Mouse (Mus musculus): ENCODE results near the gene Synj2. TPM values are rescaled to one million over a fixed set of nuclear protein-coding genes. Genes with fewer than 3 reads are reported as not detected.

Synj2 gene
- polyA plus RNA-seq, 1 experiment: 7.6 TPM

GRCm38 (mm10) chr17:6007101-6007780, 66.2 kb downstream of the Synj2 start:
- no peak for TF ChIP-seq EP300 (IDR thresholded peaks at IDR 0.05; ENCODE audit: insufficient read depth, low read depth, low read length)
- TF ChIP-seq POLR2A (IDR thresholded peaks at IDR 0.05; ENCODE audit: insufficient read depth, low read length): no peak
- no peak for TF ChIP-seq CTCF (IDR thresholded peaks at IDR 0.05; ENCODE audit: low read depth, low read length)
- no peaks in the 10 kb centered on the region for H3K27me3 ChIP-seq (ENCODE audit: control insufficient read depth, insufficient read depth, low read length, poor library complexity, severe bottlenecking)
- H3K4me3 ChIP-seq (ENCODE audit: low read depth, low read length): no peak overlapping the region

GRCm38 (mm10) chr17:6007902-6008301, 66.8 kb downstream of the Synj2 start:
- Histone ChIP-seq H3K36me3 (ENCODE audit: control insufficient read depth, insufficient read depth, low read length, poor library complexity, severe bottlenecking) (no peaks in the 10 kb centered on the region), H3K4me1 (ENCODE audit: control insufficient read depth, insufficient read depth, low read length) (no peaks in the 10 kb centered on the region), H3K27me3 (ENCODE audit: control insufficient read depth, insufficient read depth, low read length, poor library complexity, severe bottlenecking) (no peaks in the 10 kb centered on the region), H3K9me3 (replicated peaks; ENCODE audit: control insufficient read depth, insufficient read depth, low read length, poor library complexity, severe bottlenecking) (no peaks in the 10 kb centered on the region), H3K4me3 (ENCODE audit: low read depth, low read length) (no peak overlapping the region), H3K9ac (ENCODE audit: low read depth, poor library complexity, severe bottlenecking) (no peak overlapping the region), H3K27ac (ENCODE audit: insufficient read depth, low read length) (no peak overlapping the region)
- TF ChIP-seq POLR2A (IDR thresholded peaks at IDR 0.05; ENCODE audit: insufficient read depth, low read length) (no peak), CTCF (IDR thresholded peaks at IDR 0.05; ENCODE audit: low read depth, low read length) (no peak)

More at GRCm38 (mm10) chr17:6007101-6007780, 66.2 kb downstream of the Synj2 start:
- no peaks in the 10 kb centered on the region for H3K4me1 ChIP-seq (ENCODE audit: control insufficient read depth, insufficient read depth, low read length)
- no peaks in the 10 kb centered on the region for H3K36me3 ChIP-seq (ENCODE audit: control insufficient read depth, insufficient read depth, low read length, poor library complexity, severe bottlenecking)
- H3K9ac ChIP-seq (ENCODE audit: low read depth, poor library complexity, severe bottlenecking): no peak overlapping the region
- no peaks in the 10 kb centered on the region for H3K9me3 ChIP-seq (replicated peaks; ENCODE audit: control insufficient read depth, insufficient read depth, low read length, poor library complexity, severe bottlenecking)
- H3K27ac ChIP-seq (ENCODE audit: insufficient read depth, low read length): no peak overlapping the region

GRCm38 (mm10) chr17:6008590-6008989, 67.5 kb downstream of the Synj2 start:
- TF ChIP-seq POLR2A (IDR thresholded peaks at IDR 0.05; ENCODE audit: insufficient read depth, low read length) (no peak), EP300 (IDR thresholded peaks at IDR 0.05; ENCODE audit: insufficient read depth, low read depth, low read length) (no peak), CTCF (IDR thresholded peaks at IDR 0.05; ENCODE audit: low read depth, low read length) (no peak)
- no peak overlapping the region for H3K4me3 ChIP-seq (ENCODE audit: low read depth, low read length)
- H3K27ac ChIP-seq (ENCODE audit: insufficient read depth, low read length): no peak overlapping the region
- no peaks in the 10 kb centered on the region for H3K36me3 ChIP-seq (ENCODE audit: control insufficient read depth, insufficient read depth, low read length, poor library complexity, severe bottlenecking)
- no peaks in the 10 kb centered on the region for H3K27me3 ChIP-seq (ENCODE audit: control insufficient read depth, insufficient read depth, low read length, poor library complexity, severe bottlenecking)
- no peaks in the 10 kb centered on the region for H3K4me1 ChIP-seq (ENCODE audit: control insufficient read depth, insufficient read depth, low read length)
- no peak overlapping the region for H3K9ac ChIP-seq (ENCODE audit: low read depth, poor library complexity, severe bottlenecking)
- no peaks in the 10 kb centered on the region for H3K9me3 ChIP-seq (replicated peaks; ENCODE audit: control insufficient read depth, insufficient read depth, low read length, poor library complexity, severe bottlenecking)

GRCm38 (mm10) chr17:6009606-6010005, 68.5 kb downstream of the Synj2 start:
- TF ChIP-seq EP300 (IDR thresholded peaks at IDR 0.05; ENCODE audit: insufficient read depth, low read depth, low read length): no peak
- TF ChIP-seq CTCF (IDR thresholded peaks at IDR 0.05; ENCODE audit: low read depth, low read length): no peak
- TF ChIP-seq POLR2A (IDR thresholded peaks at IDR 0.05; ENCODE audit: insufficient read depth, low read length): no peak
- Histone ChIP-seq H3K9me3 (replicated peaks; ENCODE audit: control insufficient read depth, insufficient read depth, low read length, poor library complexity, severe bottlenecking) (no peaks in the 10 kb centered on the region), H3K27me3 (ENCODE audit: control insufficient read depth, insufficient read depth, low read length, poor library complexity, severe bottlenecking) (no peaks in the 10 kb centered on the region), H3K27ac (ENCODE audit: insufficient read depth, low read length) (no peak overlapping the region), H3K4me3 (ENCODE audit: low read depth, low read length) (no peak overlapping the region), H3K9ac (ENCODE audit: low read depth, poor library complexity, severe bottlenecking) (no peak overlapping the region), H3K4me1 (ENCODE audit: control insufficient read depth, insufficient read depth, low read length) (no peaks in the 10 kb centered on the region), H3K36me3 (ENCODE audit: control insufficient read depth, insufficient read depth, low read length, poor library complexity, severe bottlenecking) (no peaks in the 10 kb centered on the region)

- no peaks in the 10 kb centered on the region for H3K27me3 ChIP-seq (ENCODE audit: control insufficient read depth, insufficient read depth, low read length, poor library complexity, severe bottlenecking)
These were observed 72.0 kb downstream of the Synj2 start for GRCm38 (mm10) chr17:6013079-6013478.

GRCm38 (mm10) chr17:6014985-6015384, 73.9 kb downstream of the Synj2 start:
- TF ChIP-seq EP300 (IDR thresholded peaks at IDR 0.05; ENCODE audit: insufficient read depth, low read depth, low read length): no peak
- TF ChIP-seq CTCF (IDR thresholded peaks at IDR 0.05; ENCODE audit: low read depth, low read length): no peak
- TF ChIP-seq POLR2A (IDR thresholded peaks at IDR 0.05; ENCODE audit: insufficient read depth, low read length): no peak

More at GRCm38 (mm10) chr17:6013079-6013478, 72.0 kb downstream of the Synj2 start:
- TF ChIP-seq EP300 (IDR thresholded peaks at IDR 0.05; ENCODE audit: insufficient read depth, low read depth, low read length): no peak
- no peak for TF ChIP-seq CTCF (IDR thresholded peaks at IDR 0.05; ENCODE audit: low read depth, low read length)
- TF ChIP-seq POLR2A (IDR thresholded peaks at IDR 0.05; ENCODE audit: insufficient read depth, low read length): no peak
- no peaks in the 10 kb centered on the region for H3K9me3 ChIP-seq (replicated peaks; ENCODE audit: control insufficient read depth, insufficient read depth, low read length, poor library complexity, severe bottlenecking)
- no peak overlapping the region for H3K9ac ChIP-seq (ENCODE audit: low read depth, poor library complexity, severe bottlenecking)
- no peaks in the 10 kb centered on the region for H3K36me3 ChIP-seq (ENCODE audit: control insufficient read depth, insufficient read depth, low read length, poor library complexity, severe bottlenecking)
- no peaks in the 10 kb centered on the region for H3K4me1 ChIP-seq (ENCODE audit: control insufficient read depth, insufficient read depth, low read length)
- no peak overlapping the region for H3K4me3 ChIP-seq (ENCODE audit: low read depth, low read length)
- H3K27ac ChIP-seq (ENCODE audit: insufficient read depth, low read length): no peak overlapping the region

More at GRCm38 (mm10) chr17:6014985-6015384, 73.9 kb downstream of the Synj2 start:
- Histone ChIP-seq H3K27ac (ENCODE audit: insufficient read depth, low read length) (no peak overlapping the region), H3K4me1 (ENCODE audit: control insufficient read depth, insufficient read depth, low read length) (no peaks in the 10 kb centered on the region), H3K9me3 (replicated peaks; ENCODE audit: control insufficient read depth, insufficient read depth, low read length, poor library complexity, severe bottlenecking) (no peaks in the 10 kb centered on the region), H3K27me3 (ENCODE audit: control insufficient read depth, insufficient read depth, low read length, poor library complexity, severe bottlenecking) (no peaks in the 10 kb centered on the region), H3K9ac (ENCODE audit: low read depth, poor library complexity, severe bottlenecking) (no peak overlapping the region), H3K4me3 (ENCODE audit: low read depth, low read length) (no peak overlapping the region), H3K36me3 (ENCODE audit: control insufficient read depth, insufficient read depth, low read length, poor library complexity, severe bottlenecking) (no peaks in the 10 kb centered on the region)
